ENCODE assay signal across 8 mouse cellular contexts in genomic region chr8:61902521-61902920, GRCm38 (mm10). TPM values are rescaled to one million over a fixed set of nuclear protein-coding genes. Genes with fewer than 3 reads are reported as not detected.
DNase-seq lines count a peak whose midpoint lies in the region; ATAC-seq and TF ChIP-seq lines count a peak whose summit lies in the region.

TSS of gene Palld (minus strand) at chr8:61902690.

- no peaks in the 10 kb centered on the region for H3K9me3 ChIP-seq in lung, embryonic 16.5 days (ENCODE audit: control insufficient read depth, low read length)
- no peaks in the 10 kb centered on the region for H3K9me3 ChIP-seq in forebrain, postnatal 0 days (ENCODE audit: low read length)
- no peaks in the 10 kb centered on the region for H3K9me3 ChIP-seq in hindbrain, embryonic 11.5 days (ENCODE audit: control insufficient read depth, low read length)
- no peaks in the 10 kb centered on the region for H3K9me3 ChIP-seq in neural tube, embryonic 15.5 days (replicated peaks)

- no peaks in the 10 kb centered on the region for H3K36me3 ChIP-seq in lung, embryonic 16.5 days (ENCODE audit: control insufficient read depth, insufficient read depth, low read length)
- H3K36me3 ChIP-seq in forebrain, postnatal 0 days (ENCODE audit: insufficient read depth): no peaks in the 10 kb centered on the region
- H3K36me3 ChIP-seq in hindbrain, embryonic 11.5 days (ENCODE audit: control insufficient read depth, insufficient read depth, low read length): no peaks in the 10 kb centered on the region
- H3K36me3 ChIP-seq in neural tube, embryonic 15.5 days: no peaks in the 10 kb centered on the region

- no peak for TF ChIP-seq CTCF in forebrain, postnatal 0 days (IDR thresholded peaks at IDR 0.05; ENCODE audit: low read depth)
- no peak for TF ChIP-seq CTCF in layer of hippocampus, adult 2 months (conservative IDR thresholded peaks at IDR 0.05)

- no peak within 1 kb of the TSS for H3K4me2 ChIP-seq in lung, embryonic 16.5 days (ENCODE audit: low read depth, low read length)
- H3K4me2 ChIP-seq in forebrain, postnatal 0 days (ENCODE audit: low read depth): no peak within 1 kb of the TSS
- H3K4me2 ChIP-seq in hindbrain, embryonic 11.5 days (replicated peaks; ENCODE audit: low read depth, low read length): no peak within 1 kb of the TSS
- H3K4me2 ChIP-seq in neural tube, embryonic 15.5 days: no peak within 1 kb of the TSS

- no peaks in the 10 kb centered on the region for H3K27me3 ChIP-seq in lung, embryonic 16.5 days (ENCODE audit: control insufficient read depth, insufficient read depth, low read depth, low read length)
- H3K27me3 ChIP-seq in forebrain, postnatal 0 days (ENCODE audit: insufficient read depth, low read length): no peaks in the 10 kb centered on the region
- H3K27me3 ChIP-seq in hindbrain, embryonic 11.5 days (ENCODE audit: control insufficient read depth, insufficient read depth, low read length): no peaks in the 10 kb centered on the region
- no peaks in the 10 kb centered on the region for H3K27me3 ChIP-seq in neural tube, embryonic 15.5 days (replicated peaks)

- no peak within 1 kb of the TSS for H3K27ac ChIP-seq in lung, embryonic 16.5 days (ENCODE audit: low read length)
- H3K27ac ChIP-seq in forebrain, postnatal 0 days (ENCODE audit: low read depth, low read length): no peak within 1 kb of the TSS
- no peak within 1 kb of the TSS for H3K27ac ChIP-seq in hindbrain, embryonic 11.5 days (ENCODE audit: low read depth, low read length)
- no peak within 1 kb of the TSS for H3K27ac ChIP-seq in neural tube, embryonic 15.5 days (replicated peaks)
- no peak within 1 kb of the TSS for H3K27ac ChIP-seq in layer of hippocampus, adult 2 months

- ATAC-seq in lung, embryonic 16.5 days (ENCODE audit: low read depth): no peak
- ATAC-seq in forebrain, postnatal 0 days: no peak
- ATAC-seq in hindbrain, embryonic 11.5 days (ENCODE audit: low FRiP score): no peak
- no peak for ATAC-seq in neural tube, embryonic 15.5 days (ENCODE audit: low FRiP score)

- H3K4me3 ChIP-seq in lung, embryonic 16.5 days (ENCODE audit: low read length): no peak within 1 kb of the TSS
- H3K4me3 ChIP-seq in forebrain, postnatal 0 days (ENCODE audit: low read depth, low read length): no peak within 1 kb of the TSS
- H3K4me3 ChIP-seq in hindbrain, embryonic 11.5 days (ENCODE audit: low read depth, low read length): no peak within 1 kb of the TSS
- no peak within 1 kb of the TSS for H3K4me3 ChIP-seq in neural tube, embryonic 15.5 days (replicated peaks)
- H3K4me3 ChIP-seq in layer of hippocampus, adult 2 months: no peak within 1 kb of the TSS

- no peak for DNase-seq in lung, postnatal 36 days
- no peak for DNase-seq in forebrain, postnatal 0 days
- no peak for DNase-seq in hindbrain, embryonic 11.5 days (ENCODE audit: low spot score)
- no peak for DNase-seq in layer of hippocampus, adult 18-20 months (ENCODE audit: low spot score in 2 of 2)
- DNase-seq in thymus, postnatal 14 days: no peak
- DNase-seq in layer of hippocampus, adult 2 months (ENCODE audit: low spot score in 2 of 2): no peak

- no peaks in the 10 kb centered on the region for H3K4me1 ChIP-seq in lung, embryonic 16.5 days (replicated peaks; ENCODE audit: control insufficient read depth, insufficient read depth, low read length)
- H3K4me1 ChIP-seq in forebrain, postnatal 0 days (ENCODE audit: insufficient read depth): no peaks in the 10 kb centered on the region
- H3K4me1 ChIP-seq in hindbrain, embryonic 11.5 days (replicated peaks; ENCODE audit: control insufficient read depth, insufficient read depth, low read length): no peaks in the 10 kb centered on the region
- no peaks in the 10 kb centered on the region for H3K4me1 ChIP-seq in neural tube, embryonic 15.5 days

- H3K9ac ChIP-seq in lung, embryonic 16.5 days (ENCODE audit: low read length): no peak within 1 kb of the TSS
- no peak within 1 kb of the TSS for H3K9ac ChIP-seq in forebrain, postnatal 0 days
- no peak within 1 kb of the TSS for H3K9ac ChIP-seq in hindbrain, embryonic 11.5 days (ENCODE audit: low read depth, low read length)
- no peak within 1 kb of the TSS for H3K9ac ChIP-seq in neural tube, embryonic 15.5 days (replicated peaks)

- WGBS in lung, embryonic 16.5 days: 77% methylated on average over 5 of the region's 5 CpGs
- 76% methylated on average over 5 of the region's 5 CpGs for WGBS in forebrain, postnatal 0 days
- 85% methylated on average over 5 of the region's 5 CpGs for WGBS in hindbrain, embryonic 11.5 days
- WGBS in neural tube, embryonic 15.5 days: 89% methylated on average over 5 of the region's 5 CpGs

RNA-seq across cellular contexts. Expression of gene Palld, which starts in this region (rescaled TPM):
- 79.8 and 84.1 TPM in 2 replicates for polyA plus RNA-seq in lung, embryonic 16.5 days (2015; fragmentation: Nextera tagmentation; extraction: Ambion mirVana)
- 4.1 and 11.0 TPM in 2 replicates for total RNA-seq in forebrain, postnatal 0 days (2014; rRNA removed)
- polyA plus RNA-seq in forebrain, postnatal 0 days (2015; fragmentation: Nextera tagmentation; extraction: Ambion mirVana): 6.6 and 10.7 TPM in 2 replicates
- polyA plus RNA-seq in hindbrain, embryonic 11.5 days (2014; fragmentation: Nextera tagmentation; extraction: Ambion mirVana): 40.2 and 48.3 TPM in 2 replicates
- polyA plus RNA-seq in neural tube, embryonic 15.5 days (2015; fragmentation: Nextera tagmentation; extraction: Ambion mirVana): 16.0 and 33.0 TPM in 2 replicates
- total RNA-seq in layer of hippocampus, adult 18-20 months (2021): 1 to 10 TPM; 5.1 to 5.5 TPM
- 1 to 10 TPM; 6.6 to 6.7 TPM for total RNA-seq in layer of hippocampus, adult 2 months (2021)
